Mouse (Mus musculus) heart, adult 2 months (tissue): ENCODE data around the gene Zscan22.

Experiments used
- CTCF ChIP-seq: fragments of 200-600 bp; IDR thresholded peaks from 2 replicates; pipeline ENCODE4 v1.8.1; 2022; ENCODE audit warnings: antibody characterized with exemption, mild to moderate bottlenecking, moderate library complexity
- POLR2A ChIP-seq: fragments of 200-500 bp; IDR thresholded peaks from 2 replicates; pipeline ENCODE4 v1.6.1; 2011; ENCODE audit warnings: mild to moderate bottlenecking, low read depth, low read length, control low read depth; ENCODE audit not compliant: insufficient read depth

GRCm38 (mm10) chr7:12926316-12926715 lies 28.7 kb downstream of the Zscan22 start:
- TF ChIP-seq CTCF (no peak), POLR2A (no peak)
